Mouse (Mus musculus) heart, postnatal 36 days (tissue): ENCODE measurements around the gene Alg9. TPM values are rescaled to one million over a fixed set of nuclear protein-coding genes. Genes with fewer than 3 reads are reported as not detected.
A peak's percentile ranks its signal among the peaks of the same experiment; 100 is the strongest.

Experiments
- DNase-seq, 2 experiments: peaks; one replicate each; pipeline ENCODE4 v3.0.0; 2021 to 2022
- intact Hi-C: fragments of 180-260 bp; cut with DNase I; formaldehyde crosslinking; loops from one replicate; pipeline ENCODE4 v1.15.1; 2025
- total RNA-seq, 2 experiments: library from RNA; stranded (reverse); gene quantifications; 2 replicates each; pipeline ENCODE4 v1.2.3; 2021

Alg9 gene
- total RNA-seq, 2 experiments from 2014 or later, result 8.9 to 10.0 TPM

DNA sequence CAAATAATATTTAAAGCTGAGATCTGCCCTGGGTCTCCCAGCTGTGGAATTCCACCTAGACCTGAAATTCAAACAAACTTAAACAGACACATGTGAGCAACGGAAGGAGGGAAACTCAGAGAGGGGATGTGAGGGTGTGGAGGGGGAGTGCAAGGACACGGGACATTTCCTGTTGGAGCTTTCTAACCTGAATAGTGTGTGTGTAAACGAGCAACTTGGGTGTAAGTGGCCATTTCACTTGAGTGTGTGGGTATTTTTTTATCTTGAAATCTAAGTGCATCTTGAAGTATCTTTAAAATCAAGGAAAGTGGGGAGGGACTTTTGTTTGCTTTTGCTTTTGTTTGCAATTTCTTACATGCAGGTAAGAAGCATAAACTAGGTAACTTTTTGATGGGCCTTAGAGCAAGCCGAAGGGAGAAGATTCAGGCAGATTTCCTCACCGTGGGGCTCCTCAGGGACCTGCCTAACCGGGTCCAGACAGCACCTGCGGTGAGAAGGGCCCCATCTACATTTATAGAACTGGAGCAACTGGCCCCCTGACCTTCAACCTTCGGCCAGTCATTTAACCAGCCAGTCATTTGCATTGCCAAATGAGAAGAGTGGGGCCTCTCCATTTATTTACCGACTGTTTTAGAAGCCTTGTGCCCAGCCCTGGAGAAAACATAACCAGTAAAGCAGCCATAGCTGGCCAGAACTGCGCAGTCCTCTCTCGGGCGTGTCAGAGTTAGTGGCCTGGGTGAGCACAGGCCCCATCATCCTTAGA, 73.0 kb downstream of the Alg9 start:
- DNase-seq, result no peak

DNA sequence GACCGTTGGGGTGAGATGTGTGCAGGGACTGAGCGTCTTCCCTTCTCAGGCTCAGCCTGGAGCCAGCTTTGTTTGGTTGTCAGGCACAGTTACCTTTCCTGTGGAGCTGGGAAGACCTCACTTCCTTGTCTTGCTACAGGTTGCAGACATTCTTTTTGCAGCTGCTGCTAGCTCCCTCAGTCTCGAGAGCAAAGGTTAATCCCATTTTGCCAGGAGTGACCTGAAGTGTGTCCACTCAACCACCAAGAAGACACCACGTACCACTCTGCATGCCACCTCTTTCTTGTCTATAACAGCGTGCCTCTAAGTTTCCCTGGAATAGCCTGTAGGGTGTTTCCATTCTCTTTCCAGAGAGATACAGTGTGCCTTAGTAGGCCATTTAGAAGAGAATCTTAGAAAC, 74.0 kb downstream of the Alg9 start:
- intact Hi-C loops, result loop anchor here (1.0 to 5.0 kb wide), 4 partner anchors 160 to 303 kb away; partner anchors contain the start of gene Sik2
- DNase-seq, result no peak

More for the DNA sequence above, 73.0 kb downstream of the Alg9 start:
- intact Hi-C loops, result loop anchor here (5.0 kb wide), 1 partner anchor 290 kb away; no protein-coding TSS in a partner anchor

DNA sequence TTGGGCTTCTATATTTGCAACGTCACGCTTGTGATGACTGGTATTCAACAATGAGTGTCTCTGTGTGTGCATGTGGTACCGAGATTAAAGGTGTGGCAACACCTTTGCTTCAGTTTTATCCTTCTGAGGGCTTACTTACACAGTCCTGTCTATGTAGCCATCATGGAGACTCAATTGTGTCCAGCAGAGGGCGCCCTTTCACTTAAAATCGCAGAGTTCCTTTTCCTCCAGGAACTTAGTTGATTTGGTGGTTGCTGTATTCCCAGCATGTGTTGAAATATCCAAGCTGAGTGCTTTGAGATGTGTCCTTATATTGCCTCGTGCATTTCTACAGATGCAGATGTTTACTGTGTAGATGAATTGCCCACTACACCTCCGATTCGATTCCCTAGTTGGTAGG, 74.4 kb downstream of the Alg9 start:
- peak; percentile 90 to 97 for DNase-seq
- intact Hi-C loops, result loop anchor here (1.0 to 5.0 kb wide), 4 partner anchors 160 to 303 kb away; partner anchors contain the start of gene Sik2

DNA sequence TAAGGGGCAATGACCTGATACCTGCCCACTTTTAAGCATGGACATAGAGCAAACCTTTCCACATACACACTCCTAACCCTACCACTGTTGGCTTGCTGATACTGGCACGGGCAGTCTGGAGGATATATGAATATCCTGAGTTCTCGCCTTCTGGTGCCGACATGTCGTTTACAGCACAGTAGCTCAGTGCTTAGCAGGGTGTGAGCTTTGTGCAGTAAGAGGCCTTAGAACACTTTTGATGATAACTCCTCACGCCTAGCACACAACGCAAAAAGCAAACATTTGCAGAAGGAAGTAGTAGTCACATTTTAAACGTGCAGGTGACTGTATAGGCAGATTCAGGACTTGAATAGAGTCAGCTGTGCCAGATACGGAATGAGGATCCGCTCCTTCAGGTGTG, 74.9 kb downstream of the Alg9 start:
- DNase-seq, result no peak
- intact Hi-C loops, result loop anchor here (1.0 to 5.0 kb wide), 4 partner anchors 160 to 303 kb away; partner anchors contain the start of gene Sik2

DNA sequence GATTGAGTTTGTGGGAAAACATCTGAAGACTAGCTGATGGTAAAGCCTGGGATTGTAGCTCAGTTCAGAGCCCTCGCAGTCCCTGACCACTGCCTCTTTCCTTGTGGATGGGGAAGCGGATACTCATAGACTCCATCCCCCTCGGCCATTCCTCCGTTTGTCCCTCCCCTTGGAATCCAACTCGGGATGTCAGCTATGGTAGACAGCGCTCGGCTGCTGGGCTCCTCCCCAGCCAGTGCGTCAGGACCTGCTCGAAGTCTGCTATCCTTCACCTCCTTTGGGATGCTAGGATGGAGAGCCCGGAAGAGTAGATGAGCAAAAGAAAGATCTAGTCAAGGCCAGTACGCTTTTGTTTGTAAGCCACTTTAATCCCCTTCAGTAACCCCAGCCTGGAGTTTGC, 75.5 kb downstream of the Alg9 start:
- intact Hi-C loops, result no loop called here
- peak; percentile 22 to 25 for DNase-seq

DNA sequence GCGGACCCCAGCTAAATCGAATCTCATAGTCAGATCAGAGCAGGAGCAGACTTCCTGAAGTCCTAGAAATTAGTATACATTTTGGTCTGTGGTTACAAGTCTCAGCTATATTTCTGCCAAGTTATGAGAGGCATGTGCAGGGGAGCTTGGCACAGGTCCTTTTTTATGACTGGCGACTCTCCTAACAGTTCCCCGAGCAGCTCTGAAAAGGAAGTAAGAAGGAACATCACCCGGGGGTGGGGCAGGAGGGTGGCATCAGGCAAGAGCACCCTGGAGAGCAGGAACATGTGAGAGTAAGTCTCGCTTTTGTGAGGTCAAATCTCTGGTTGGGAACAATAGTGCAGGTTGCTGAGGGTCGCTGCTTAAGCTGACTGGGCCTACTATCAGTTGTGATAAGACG, 75.9 kb downstream of the Alg9 start:
- intact Hi-C loops, result no loop called here
- DNase-seq, result no peak

DNA sequence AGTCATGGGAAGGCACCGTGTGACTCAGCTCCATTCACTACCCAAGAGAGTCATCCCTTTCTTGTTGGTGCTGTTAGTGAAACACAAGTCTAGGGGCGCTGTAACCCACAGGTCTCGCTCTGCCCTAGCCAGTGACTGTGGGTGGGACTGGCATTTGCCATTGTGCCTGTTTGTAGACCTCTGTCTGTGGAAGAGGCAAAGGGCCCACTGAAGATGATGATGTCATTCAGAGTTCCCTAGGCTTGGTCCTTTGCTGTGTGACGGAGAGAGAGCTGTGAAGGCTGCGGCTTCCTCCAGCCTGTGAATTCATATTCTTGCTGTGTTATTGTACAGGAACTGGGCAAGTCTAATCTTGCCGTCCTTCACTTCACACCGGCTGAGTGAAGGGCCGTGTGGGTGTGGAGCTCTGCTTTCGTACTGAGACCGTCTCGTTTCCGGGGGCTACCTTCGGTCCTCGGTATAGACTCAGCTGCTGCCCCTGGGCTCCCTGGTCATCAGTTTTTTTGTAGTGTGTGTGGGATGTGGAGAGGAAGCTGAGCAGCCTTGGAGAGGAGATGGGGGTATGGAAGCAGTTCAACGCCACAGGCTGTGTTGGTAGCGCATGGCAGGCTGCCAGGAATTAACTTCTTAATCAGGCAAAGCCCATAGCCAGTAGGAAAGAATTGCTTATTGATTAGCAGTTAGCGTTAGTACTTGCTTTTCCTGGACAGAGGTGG, 78.0 kb downstream of the Alg9 start:
- intact Hi-C loops, result no loop called here
- no peak for DNase-seq

DNA sequence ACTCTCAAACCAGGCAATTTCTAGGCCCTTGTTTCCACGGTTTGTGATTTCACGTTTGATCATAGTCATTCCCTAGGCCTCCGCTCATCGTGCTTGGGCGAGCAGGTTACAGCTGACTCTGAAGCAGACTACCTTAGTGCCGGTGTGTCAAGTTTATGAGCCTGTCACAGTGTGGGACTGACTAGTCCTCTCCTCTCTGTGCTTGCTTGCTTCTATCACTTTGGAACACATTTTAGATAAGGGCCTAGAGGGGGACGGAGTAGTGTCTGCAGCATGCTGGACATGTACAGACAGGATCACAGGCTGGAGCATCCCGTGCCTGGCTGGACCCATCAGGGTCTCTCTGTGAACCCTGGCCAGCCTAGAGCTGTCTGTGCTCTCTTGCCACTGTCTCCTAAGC, 79.6 kb downstream of the Alg9 start:
- DNase-seq, result no peak
- intact Hi-C loops, result no loop called here

DNA sequence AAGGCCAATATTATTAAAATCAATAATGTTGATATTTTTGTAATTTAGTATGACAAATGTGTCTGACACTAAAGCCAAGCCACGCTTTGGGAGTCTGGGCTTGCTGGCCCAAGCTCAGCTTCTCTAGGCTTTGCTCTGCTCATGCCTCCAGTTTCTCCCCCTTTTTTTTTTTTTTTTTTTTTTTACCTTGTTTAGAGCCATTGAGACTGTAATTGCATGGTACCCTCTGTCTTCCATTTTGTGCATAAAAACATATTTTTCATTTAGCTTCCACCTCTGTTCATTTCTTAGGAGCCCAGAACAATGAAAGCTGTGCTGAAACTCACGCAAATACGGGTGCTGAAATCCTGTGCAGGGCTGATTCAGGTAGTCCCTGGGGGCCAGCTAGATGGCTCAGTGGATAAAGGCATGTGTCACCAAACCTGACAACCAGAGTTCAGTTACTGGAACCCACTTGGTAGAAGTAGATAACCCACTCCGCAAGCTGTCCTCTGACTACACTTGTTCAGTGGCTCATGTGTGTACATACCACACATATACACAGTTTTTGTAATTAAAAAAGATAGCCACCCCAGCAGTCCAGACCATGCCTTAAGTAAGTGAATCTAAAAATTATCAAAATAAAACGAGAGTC, 80.4 kb downstream of the Alg9 start:
- DNase-seq, result no peak
- intact Hi-C loops, result no loop called here

DNA sequence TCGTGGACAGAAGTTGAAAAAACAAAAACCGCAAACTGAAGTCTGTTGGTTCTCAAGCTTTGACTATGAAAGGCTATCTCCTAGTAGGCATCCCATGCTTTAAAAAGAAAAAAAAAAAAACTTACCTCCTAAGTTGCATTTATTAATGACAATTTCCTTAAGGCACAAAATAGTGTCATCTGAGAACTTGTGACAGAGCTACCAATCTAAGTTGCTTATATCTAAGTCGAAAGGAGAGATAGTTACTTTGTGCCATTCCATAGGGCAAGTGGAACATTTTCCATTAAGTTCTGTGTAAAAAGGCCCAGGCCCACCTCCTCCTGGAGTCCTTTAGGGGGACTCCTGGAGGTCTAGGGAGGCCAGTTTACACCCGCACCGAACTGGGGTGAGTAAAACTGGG, 81.0 kb downstream of the Alg9 start:
- intact Hi-C loops, result no loop called here
- DNase-seq, result no peak

DNA sequence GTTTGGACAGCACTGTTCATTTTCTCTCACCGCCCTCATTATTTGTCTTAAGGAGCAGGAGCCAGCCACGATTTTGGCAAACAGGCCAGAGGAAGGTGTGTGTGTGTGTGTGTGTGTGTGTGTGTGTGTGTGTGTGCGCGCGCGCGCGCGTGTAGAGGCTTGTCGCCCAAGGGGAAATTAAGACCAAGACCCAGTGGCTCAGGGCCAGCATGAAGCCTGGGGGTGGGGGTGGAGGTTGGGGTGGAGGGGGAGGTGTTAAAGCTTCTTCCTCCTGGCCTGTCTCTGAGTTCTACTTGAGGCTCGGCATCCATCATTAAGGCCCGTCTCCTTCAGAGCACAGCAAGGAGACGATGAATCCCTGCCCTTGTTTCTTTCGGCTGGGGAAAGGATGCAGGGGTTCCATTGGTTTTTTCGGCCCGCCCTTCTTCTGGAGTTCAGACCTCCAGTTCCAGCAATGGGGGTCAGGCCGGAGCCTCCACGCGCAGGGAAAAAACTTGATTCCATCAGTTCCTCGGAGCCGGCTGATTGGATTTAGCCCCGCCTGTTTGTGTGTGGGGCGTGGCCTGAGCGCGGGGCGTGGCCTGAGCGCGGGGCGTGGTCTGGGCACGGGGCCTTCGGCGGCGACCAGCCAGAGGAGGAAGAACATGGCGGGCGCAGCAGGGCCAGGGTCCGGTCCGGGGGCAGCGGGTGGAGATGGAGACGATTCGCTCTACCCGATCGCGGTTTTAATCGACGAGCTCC, 81.7 kb downstream of the Alg9 start:
- intact Hi-C loops, result no loop called here
- peak; percentile 98 for DNase-seq

DNA sequence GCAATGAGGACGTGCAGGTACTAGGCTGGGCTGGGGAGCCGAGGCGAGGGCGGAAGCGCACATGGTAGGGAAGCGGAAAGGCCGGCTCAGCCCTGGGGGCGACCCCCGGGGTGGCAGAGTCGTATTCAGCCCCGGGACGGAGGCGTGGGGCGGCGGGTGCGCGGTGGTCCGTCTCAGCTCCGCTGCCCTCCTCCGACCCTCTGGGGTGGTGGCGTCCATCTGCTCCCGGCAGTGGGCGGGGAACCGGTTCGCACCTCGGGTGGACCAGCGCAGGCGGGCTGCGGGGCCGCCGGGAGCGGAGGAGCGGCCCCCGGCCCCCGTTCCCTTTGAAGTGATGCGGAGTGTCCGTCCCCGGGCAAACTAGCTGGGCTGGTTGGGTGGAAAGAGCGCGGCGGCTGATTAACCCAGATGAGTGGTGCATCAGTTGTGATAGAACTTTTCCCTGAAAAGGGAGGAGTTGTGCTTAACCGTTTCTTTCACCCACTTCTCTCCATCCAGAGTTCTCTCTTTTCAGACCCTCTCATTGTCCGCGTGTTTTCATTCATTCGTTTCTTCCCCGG, 82.3 kb downstream of the Alg9 start:
- intact Hi-C loops, result no loop called here
- DNase-seq, result no peak

DNA sequence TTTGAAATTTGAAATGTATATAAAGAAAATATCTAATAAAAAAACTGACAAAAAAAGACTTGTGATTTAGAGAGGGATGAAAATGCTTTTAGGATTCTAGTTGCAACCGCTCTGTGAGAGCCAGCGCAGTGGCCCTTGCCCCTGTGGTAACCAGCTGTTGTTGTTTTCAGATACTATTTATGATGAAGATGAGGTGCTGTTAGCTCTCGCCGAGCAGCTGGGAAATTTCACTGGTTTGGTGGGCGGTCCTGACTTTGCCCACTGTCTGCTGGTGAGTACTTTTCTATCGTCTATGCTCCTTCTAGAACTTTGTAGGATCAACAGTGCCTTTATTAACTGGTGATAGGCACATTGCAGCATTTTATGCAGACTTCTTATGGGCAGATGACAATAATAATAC, 83.9 kb downstream of the Alg9 start:
- intact Hi-C loops, result no loop called here

DNA sequence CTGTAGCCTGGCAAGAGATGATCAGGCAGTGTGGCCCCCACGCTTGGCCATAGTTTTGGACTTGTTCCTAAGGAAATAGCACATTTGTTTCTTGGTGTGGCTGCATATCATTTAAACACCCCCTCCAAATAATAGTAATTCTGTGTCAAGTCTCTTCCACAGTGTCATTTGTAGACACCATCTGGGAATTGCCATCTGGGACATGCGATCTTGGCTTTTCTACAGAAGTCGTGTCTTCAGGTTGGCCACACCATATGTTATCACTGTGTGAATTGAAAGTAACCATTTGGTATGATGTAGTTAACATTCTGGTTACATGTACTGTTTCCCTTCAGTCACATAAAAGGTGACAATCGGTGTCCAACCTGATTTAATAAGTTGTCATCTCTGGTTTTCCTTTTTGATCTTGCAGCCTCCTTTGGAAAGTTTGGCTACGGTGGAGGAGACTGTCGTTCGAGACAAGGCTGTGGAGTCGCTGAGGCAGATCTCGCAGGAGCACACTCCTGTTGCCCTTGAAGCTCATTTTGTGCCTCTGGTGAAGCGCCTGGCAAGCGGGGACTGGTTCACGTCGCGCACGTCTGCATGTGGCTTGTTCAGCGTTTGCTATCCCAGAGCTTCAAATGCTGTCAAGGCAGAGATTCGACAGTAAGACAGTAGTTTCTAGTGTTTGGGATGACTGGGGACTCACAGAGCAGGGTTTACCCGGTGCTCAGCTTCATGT, 86.5 kb downstream of the Alg9 start:
- no peak for DNase-seq
- intact Hi-C loops, result no loop called here

More for the DNA sequence above, 83.9 kb downstream of the Alg9 start:
- no peak for DNase-seq

DNA sequence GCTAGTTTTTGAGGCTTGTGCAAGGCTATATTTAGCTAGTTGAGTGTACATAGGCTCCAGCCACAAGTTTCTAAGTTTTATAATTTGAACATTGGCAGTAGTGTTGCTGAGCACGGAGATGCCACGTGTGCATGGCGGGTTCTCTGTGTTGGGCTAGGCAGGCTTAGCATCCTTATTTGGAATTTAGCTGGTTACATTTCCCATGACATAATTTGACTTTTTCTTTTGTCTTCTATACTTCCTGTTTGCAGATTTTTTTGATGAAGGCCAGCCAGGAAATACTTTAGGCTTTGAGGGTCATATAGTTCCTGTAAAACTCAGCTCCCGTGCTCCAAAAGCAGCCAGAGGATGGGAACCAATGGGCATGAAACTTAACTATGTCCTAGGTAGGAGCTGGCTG, 89.0 kb downstream of the Alg9 start:
- intact Hi-C loops, result no loop called here
- no peak for DNase-seq

DNA sequence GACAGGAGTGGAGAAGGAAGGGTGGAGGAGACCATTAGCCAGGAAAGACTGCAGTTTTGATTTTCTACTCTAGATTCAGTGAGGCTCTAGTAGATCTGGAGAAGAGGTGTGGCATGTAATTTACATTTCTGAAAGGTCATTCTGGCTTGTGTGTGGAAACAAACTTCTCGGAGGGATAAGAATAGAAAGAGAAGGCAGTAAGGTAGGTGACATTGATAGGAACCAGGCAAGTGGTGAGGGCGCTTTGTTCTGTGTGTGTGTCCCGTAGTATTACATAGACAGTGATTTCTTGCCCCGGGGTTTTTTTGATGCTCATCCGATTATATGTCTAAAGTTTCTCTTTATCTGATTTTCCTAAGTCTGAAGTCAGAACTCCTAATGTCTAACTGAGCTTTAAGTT, 90.1 kb downstream of the Alg9 start:
- no peak for DNase-seq
- intact Hi-C loops, result no loop called here

DNA sequence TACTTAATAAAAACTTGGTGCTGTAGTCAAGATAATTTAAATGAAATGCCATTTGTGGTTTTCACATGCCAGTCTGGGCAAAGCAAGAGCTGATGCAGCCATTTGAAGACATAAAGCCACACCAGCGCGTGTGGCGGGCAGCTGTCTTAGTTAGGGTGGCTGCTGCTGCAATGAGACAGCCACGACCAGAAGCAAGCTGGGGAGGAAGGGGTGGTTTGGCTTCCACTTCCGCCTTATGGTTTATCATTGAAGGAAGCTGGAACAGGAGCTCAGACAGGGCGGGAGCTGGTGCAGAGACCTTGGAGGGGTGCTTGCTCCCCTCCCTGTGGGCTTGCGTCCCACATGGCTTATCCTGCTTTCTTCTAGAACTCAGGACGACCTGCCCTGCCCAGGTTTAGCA, 91.0 kb downstream of the Alg9 start:
- DNase-seq, result no peak
- intact Hi-C loops, result no loop called here

DNA sequence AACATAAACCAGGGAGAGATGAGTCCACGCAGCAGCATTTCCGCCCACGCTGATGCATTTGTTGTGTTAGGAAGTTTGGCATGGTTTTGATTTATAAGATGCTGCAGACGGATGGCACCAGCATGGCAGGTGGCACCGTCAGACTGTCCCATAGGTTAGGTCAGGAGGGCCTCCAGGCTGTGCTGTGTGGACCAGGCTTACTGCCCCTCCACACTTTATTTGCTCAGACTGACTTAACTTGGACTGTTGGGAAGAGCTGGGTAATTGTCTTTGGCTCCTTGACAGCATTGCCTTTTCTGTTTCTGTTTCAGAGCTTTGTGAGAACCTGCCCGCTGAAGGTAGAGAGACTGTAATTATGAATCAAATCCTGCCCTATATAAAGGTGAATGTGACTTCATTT, 92.2 kb downstream of the Alg9 start:
- intact Hi-C loops, result no loop called here
- DNase-seq, result no peak

DNA sequence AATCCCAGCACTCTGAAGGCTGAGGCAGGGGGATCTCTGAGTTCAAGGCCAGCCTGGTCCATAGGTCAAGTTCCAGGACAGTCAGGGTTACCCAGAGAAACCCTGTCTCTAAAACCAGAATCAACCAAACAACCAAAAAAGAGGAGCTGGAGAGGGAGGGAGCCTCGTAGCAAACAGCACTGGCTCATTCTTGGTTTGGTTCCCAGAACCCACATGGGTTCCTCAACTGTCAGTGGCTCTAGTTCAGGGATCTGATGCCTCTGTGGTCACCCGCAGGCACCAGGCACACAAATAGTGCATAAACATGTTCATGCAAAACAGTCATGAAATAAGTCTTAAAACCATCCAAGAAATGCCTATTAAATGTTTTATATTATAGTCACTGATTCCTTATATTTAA, 93.4 kb downstream of the Alg9 start:
- DNase-seq, result no peak
- intact Hi-C loops, result no loop called here

DNA sequence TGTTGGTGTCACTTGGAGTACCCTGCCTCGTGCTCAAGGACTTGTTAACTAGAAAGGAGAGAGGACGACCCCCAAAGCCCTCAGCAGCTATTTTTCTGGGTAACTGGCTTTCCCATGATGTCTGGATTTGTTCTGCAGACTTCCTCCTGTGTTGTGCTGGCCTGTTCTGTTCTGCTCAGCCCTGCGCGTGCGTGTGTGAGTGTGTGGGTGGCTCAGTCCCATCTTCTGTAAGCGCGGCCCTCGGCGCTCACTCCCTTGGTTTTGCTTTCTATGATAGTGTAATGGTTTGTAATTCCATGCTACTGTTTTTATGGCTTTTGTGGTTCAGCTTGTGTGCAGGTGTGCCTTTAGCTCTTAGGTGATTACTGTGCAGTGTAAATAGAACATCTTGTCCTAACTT, 98.4 kb downstream of the Alg9 start:
- intact Hi-C loops, result no loop called here

More for the DNA sequence above, 98.4 kb downstream of the Alg9 start:
- DNase-seq, result no peak
